Comparison of ENCODE assay signal across 8 mouse cellular contexts in the genomic region with DNA sequence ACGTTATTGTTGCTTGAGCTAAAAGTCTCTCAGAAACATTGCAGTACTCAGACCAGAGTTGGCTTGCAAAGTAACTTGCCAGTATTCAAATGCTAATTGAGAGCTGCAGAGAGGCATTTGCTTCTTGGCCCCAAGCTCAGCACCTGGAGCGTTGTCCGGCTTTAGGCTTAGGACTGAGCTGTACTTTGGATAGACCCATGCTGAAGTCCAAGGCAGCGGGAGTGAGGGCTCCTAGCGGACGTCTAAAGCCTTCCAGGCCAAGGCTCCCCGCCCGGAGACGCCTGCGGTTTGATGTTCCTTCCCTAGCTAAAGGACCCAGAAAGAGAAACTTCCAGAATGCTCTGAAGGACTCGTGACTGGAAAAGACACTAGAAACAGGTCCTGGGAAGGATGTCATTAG. TPM values are rescaled to one million over a fixed set of nuclear protein-coding genes. Genes with fewer than 3 reads are reported as not detected.
DNase-seq lines count a peak whose midpoint lies in the region; ATAC-seq lines count a peak whose summit lies in the region.
"Had no signal": no experiment of that assay in that cellular context is flagged by ENCODE, and none has a peak within 500 bp of the region (broad histone marks: within the 10 kb centered on the region; RNA-seq: fewer than 3 reads in every experiment).

No protein-coding gene starts in this region.

- peaks cover 19% of the 10 kb centered on the region for H3K4me1 ChIP-seq in hindbrain, embryonic 12.5 days
- H3K4me1 ChIP-seq in limb, embryonic 11.5 days (ENCODE audit: control insufficient read depth, insufficient read depth, low read length) = peaks cover 4% of the 10 kb centered on the region; the same call in 1 of the 2 replicates

- 0 out of 2 replicates have a peak overlapping the region, but pooled peaks have one; percentile 52 for H3K4me2 ChIP-seq in hindbrain, embryonic 12.5 days (replicated peaks)
- no peak overlapping the region for H3K4me2 ChIP-seq in limb, embryonic 11.5 days (ENCODE audit: low read depth, severe bottlenecking)

- ATAC-seq in hindbrain, embryonic 12.5 days (ENCODE audit: low FRiP score) = no peak
- no peak for ATAC-seq in limb, embryonic 11.5 days (ENCODE audit: insufficient number of reproducible peaks, low FRiP score, low TSS enrichment, low read depth)
- ATAC-seq in erythroid progenitor cell, adult 5-6 weeks (replicated peaks; ENCODE audit: low FRiP score, poor library complexity, severe bottlenecking) = no peak

- peak overlapping the region; percentile 31; the same call in 1 of the 2 replicates for H3K4me3 ChIP-seq in hindbrain, embryonic 12.5 days
- H3K4me3 ChIP-seq in limb, embryonic 11.5 days (ENCODE audit: low read depth, low read length) = no peak overlapping the region

- peaks cover 67% of the 10 kb centered on the region for H3K27me3 ChIP-seq in hindbrain, embryonic 12.5 days
- peaks cover 53% of the 10 kb centered on the region for H3K27me3 ChIP-seq in limb, embryonic 11.5 days (ENCODE audit: control insufficient read depth, insufficient read depth, low read length)

- no peak overlapping the region for H3K9ac ChIP-seq in hindbrain, embryonic 12.5 days
- H3K9ac ChIP-seq in limb, embryonic 11.5 days (ENCODE audit: low read length) = no peak overlapping the region

- H3K36me3 ChIP-seq in hindbrain, embryonic 12.5 days = no peaks in the 10 kb centered on the region
- H3K36me3 ChIP-seq in limb, embryonic 11.5 days (ENCODE audit: control insufficient read depth, insufficient read depth, low read length) = no peaks in the 10 kb centered on the region

- DNase-seq in retina, postnatal 1 day = peak; percentile 14
- no peak for DNase-seq in retina, embryonic 14.5 days (ENCODE audit: low spot score)
- peak; percentile 57 for DNase-seq in limb, embryonic 11.5 days (ENCODE audit: low spot score)
- DNase-seq in layer of hippocampus, postnatal 10 days (ENCODE audit: low spot score in 2 of 2) = no peak
- no peak for DNase-seq in cerebellum, postnatal 14 days

- no peak overlapping the region for H3K27ac ChIP-seq in hindbrain, embryonic 12.5 days
- H3K27ac ChIP-seq in limb, embryonic 11.5 days (replicated peaks; ENCODE audit: low read depth, low read length) = no peak overlapping the region

- WGBS in hindbrain, embryonic 12.5 days = 2% methylated on average over 11 of the region's 11 CpGs
- WGBS in limb, embryonic 11.5 days = under 1% methylated on average over 11 of the region's 11 CpGs

- no peaks in the 10 kb centered on the region for H3K9me3 ChIP-seq in hindbrain, embryonic 12.5 days (replicated peaks)
- H3K9me3 ChIP-seq in limb, embryonic 11.5 days (ENCODE audit: control insufficient read depth, low read length) = no peaks in the 10 kb centered on the region

RNA-seq across cellular contexts. Expression of a gene that starts 1.4 kb away (rescaled TPM):
- 0.53 and 0.56 TPM in 2 replicates for polyA plus RNA-seq in hindbrain, embryonic 12.5 days (2016; fragmentation: Nextera tagmentation; extraction: Ambion mirVana)
- polyA plus RNA-seq in limb, embryonic 11.5 days (2014; fragmentation: Nextera tagmentation; extraction: Ambion mirVana) = 0.12 and 0.17 TPM in 2 replicates
- total RNA-seq in layer of hippocampus, postnatal 10 days (2021) = not detected
- total RNA-seq in erythroid progenitor cell, adult 5-6 weeks (2015; ENCODE audit: low replicate concordance) = not detected in 2 replicates
- not detected in 2 replicates for total RNA-seq in erythroid progenitor cell, adult 5-6 weeks (2017; ENCODE audit: low replicate concordance)
- total RNA-seq: liver, adult 2 months had no signal
- polyA plus RNA-seq: liver, adult 2 months had no signal

RNA-seq across cellular contexts. Expression of a gene that starts 8.1 kb away (rescaled TPM):
- polyA plus RNA-seq in hindbrain, embryonic 12.5 days (2016; fragmentation: Nextera tagmentation; extraction: Ambion mirVana) = 85.2 and 88.0 TPM in 2 replicates
- polyA plus RNA-seq in limb, embryonic 11.5 days (2014; fragmentation: Nextera tagmentation; extraction: Ambion mirVana) = 88.2 and 96.9 TPM in 2 replicates
- total RNA-seq in layer of hippocampus, postnatal 10 days (2021) = 10 to 100 TPM; 50.5 to 51.9 TPM
- total RNA-seq in erythroid progenitor cell, adult 5-6 weeks (2015; ENCODE audit: low replicate concordance) = 13.7 and 18.9 TPM in 2 replicates
- total RNA-seq in erythroid progenitor cell, adult 5-6 weeks (2017; ENCODE audit: low replicate concordance) = 18.2 and 21.3 TPM in 2 replicates

RNA-seq across cellular contexts. Expression of a gene that starts 24.9 kb away (rescaled TPM):
- 82.8 and 89.1 TPM in 2 replicates for polyA plus RNA-seq in hindbrain, embryonic 12.5 days (2016; fragmentation: Nextera tagmentation; extraction: Ambion mirVana)
- polyA plus RNA-seq in limb, embryonic 11.5 days (2014; fragmentation: Nextera tagmentation; extraction: Ambion mirVana) = 69.4 and 69.5 TPM in 2 replicates
- 10 to 100 TPM; 84.6 to 97.9 TPM for total RNA-seq in layer of hippocampus, postnatal 10 days (2021)
- total RNA-seq in erythroid progenitor cell, adult 5-6 weeks (2015; ENCODE audit: low replicate concordance) = 7.6 and 8.4 TPM in 2 replicates
- 7.4 and 57.7 TPM in 2 replicates for total RNA-seq in erythroid progenitor cell, adult 5-6 weeks (2017; ENCODE audit: low replicate concordance)

RNA-seq across cellular contexts. Expression of a gene that starts 44.2 kb away (rescaled TPM):
- 1.0 and 1.3 TPM in 2 replicates for polyA plus RNA-seq in hindbrain, embryonic 12.5 days (2016; fragmentation: Nextera tagmentation; extraction: Ambion mirVana)
- 1.1 and 1.2 TPM in 2 replicates for polyA plus RNA-seq in limb, embryonic 11.5 days (2014; fragmentation: Nextera tagmentation; extraction: Ambion mirVana)
- under 1 TPM; 0.57 to 0.65 TPM for total RNA-seq in layer of hippocampus, postnatal 10 days (2021)
- total RNA-seq in erythroid progenitor cell, adult 5-6 weeks (2015; ENCODE audit: low replicate concordance) = not detected in 2 replicates
- total RNA-seq in erythroid progenitor cell, adult 5-6 weeks (2017; ENCODE audit: low replicate concordance) = not detected in 2 replicates

RNA-seq across cellular contexts. Expression of a gene that starts 53.1 kb away (rescaled TPM):
- 27.2 and 28.2 TPM in 2 replicates for polyA plus RNA-seq in hindbrain, embryonic 12.5 days (2016; fragmentation: Nextera tagmentation; extraction: Ambion mirVana)
- polyA plus RNA-seq in limb, embryonic 11.5 days (2014; fragmentation: Nextera tagmentation; extraction: Ambion mirVana) = 0.09 and 0.20 TPM in 2 replicates
- total RNA-seq in layer of hippocampus, postnatal 10 days (2021) = 10 to 100 TPM in 1 of 2 experiments, 1 to 10 TPM in 1; 9.5 to 10.4 TPM
- total RNA-seq in erythroid progenitor cell, adult 5-6 weeks (2015; ENCODE audit: low replicate concordance) = not detected in 2 replicates
- 0.83 TPM in 1 of 2 replicates, not detected in the other for total RNA-seq in erythroid progenitor cell, adult 5-6 weeks (2017; ENCODE audit: low replicate concordance)

Comparison
In these comparisons a context has a peak if more than half of its experiments do, and no peak if none do; other contexts are left out.
1. DNase-seq: peak in retina, postnatal 1 day (single experiment) and limb, embryonic 11.5 days (single experiment); none in retina, embryonic 14.5 days (single experiment), layer of hippocampus, postnatal 10 days (0 of 2) and cerebellum, postnatal 14 days (0 of 2).